Mouse (Mus musculus) neural tube, embryonic 13.5 days (tissue): ENCODE results near the gene Sumo2. TPM values are rescaled to one million over a fixed set of nuclear protein-coding genes. Genes with fewer than 3 reads are reported as not detected.
A peak's percentile ranks its signal among the peaks of the same experiment; 100 is the strongest.
"Not testable (repeated sequence)": the region's sequence is repeated elsewhere in the genome, so short reads cannot be mapped to it uniquely, and the experiment has no call there.

Experiments
- ATAC-seq: fragments of 200-750 bp; cut with Nextera tagmentation; 2 replicates; pipeline ENCODE4 v1.8.0; 2017; ENCODE audit warnings: low read depth, mild to moderate bottlenecking, moderate TSS enrichment, moderate library complexity
- H3K27ac ChIP-seq: fragments of 300-500 bp; sonication (generic); replicated peaks from 2 replicates; pipeline ENCODE4 v1.5.1; 2015; ENCODE audit warnings: moderate library complexity, mild to moderate bottlenecking, inconsistent platforms
- H3K27me3 ChIP-seq: fragments of 300-500 bp; sonication (generic); 2 replicates; pipeline ENCODE4 v1.6.1; 2015; ENCODE audit warnings: mild to moderate bottlenecking, inconsistent platforms
- H3K36me3 ChIP-seq: fragments of 300-500 bp; sonication (generic); 2 replicates; pipeline ENCODE4 v1.6.1; 2015; ENCODE audit warnings: mild to moderate bottlenecking, inconsistent platforms
- H3K4me1 ChIP-seq: fragments of 300-500 bp; sonication (generic); replicated peaks from 2 replicates; pipeline ENCODE4 v1.6.1; 2015; ENCODE audit warnings: inconsistent platforms
- H3K4me2 ChIP-seq: fragments of 300-500 bp; sonication (generic); 2 replicates; pipeline ENCODE4 v1.6.1; 2015; ENCODE audit warnings: inconsistent platforms, mild to moderate bottlenecking, moderate library complexity
- H3K4me3 ChIP-seq: fragments of 300-500 bp; sonication (generic); 2 replicates; pipeline ENCODE4 v1.5.1; 2015; ENCODE audit warnings: mild to moderate bottlenecking, inconsistent platforms
- H3K9ac ChIP-seq: fragments of 300-500 bp; sonication (generic); 2 replicates; pipeline ENCODE4 v1.6.1; 2015; ENCODE audit warnings: moderate library complexity, mild to moderate bottlenecking, inconsistent platforms
- H3K9me3 ChIP-seq: fragments of 300-500 bp; sonication (generic); 2 replicates; pipeline ENCODE4 v1.6.1; 2016; ENCODE audit warnings: inconsistent platforms
- WGBS: fragments of 180-500 bp; shearing (Covaris S2); methylation state at CpG from one replicate; pipeline ENCODE4 v1.1.7; 2015; 5-methylcytosine and 5-hydroxymethylcytosine counted together
- polyA plus RNA-seq: library from polyadenylated mRNA; unstranded; fragments of >200 nt; fragmentation: Nextera tagmentation; extraction: Ambion mirVana; gene quantifications from 2 replicates; pipeline ENCODE4 v1.2.1, GENCODE M21; 2015

Gene Sumo2
- polyA plus RNA-seq, 1 experiment from 2014 or later, result 1,175 TPM

- H3K4me1 ChIP-seq, result peaks cover 10% of the 10 kb centered on the region
- 86% methylated on average over 9 of the region's 9 CpGs for WGBS
These were observed 39.5 kb downstream of the Sumo2 start for GRCm38 (mm10) chr11:115496559-115496958.

GRCm38 (mm10) chr11:115492387-115492786 lies 43.7 kb downstream of the Sumo2 start:
- Histone ChIP-seq H3K4me1 (peaks cover 22% of the 10 kb centered on the region), H3K9ac (peak overlapping the region; percentile 81), H3K9me3 (no peaks in the 10 kb centered on the region), H3K27ac (peak overlapping the region; percentile 88), H3K36me3 (peaks cover 26% of the 10 kb centered on the region), H3K27me3 (no peaks in the 10 kb centered on the region), H3K4me3 (peak overlapping the region; percentile 70), H3K4me2 (peak overlapping the region; percentile 64)
- ATAC-seq, result no peak
- 47% methylated on average over 6 of the region's 6 CpGs for WGBS

More at GRCm38 (mm10) chr11:115496559-115496958, 39.5 kb downstream of the Sumo2 start:
- not testable (repeated sequence) for ATAC-seq, H3K9ac ChIP-seq, H3K9me3 ChIP-seq, H3K4me3 ChIP-seq, H3K27me3 ChIP-seq, H3K27ac ChIP-seq, H3K4me2 ChIP-seq
- H3K36me3 ChIP-seq, result peaks cover 48% of the 10 kb centered on the region

- Histone ChIP-seq H3K9me3 (no peaks in the 10 kb centered on the region), H3K27me3 (no peaks in the 10 kb centered on the region), H3K9ac (peak within 1 kb of the TSS; percentile 81), H3K4me3 (peak within 1 kb of the TSS; percentile 70), H3K27ac (peak within 1 kb of the TSS; percentile 88), H3K36me3 (0 out of 2 replicates have a peak, but pooled peaks cover 18% of the 10 kb centered on the region), H3K4me2 (peak within 1 kb of the TSS; percentile 64), H3K4me1 (peaks cover 22% of the 10 kb centered on the region)
- WGBS, result under 1% methylated on average over 43 of the region's 43 CpGs
- ATAC-seq, result peak; percentile 94
These were observed 44.6 kb downstream of the Sumo2 start, which contains the start of gene Nt5c for GRCm38 (mm10) chr11:115491356-115492083. TSS of gene Nt5c (minus strand) at chr11:115491862.

GRCm38 (mm10) chr11:115490441-115491355 lies 45.4 kb downstream of the Sumo2 start:
- Histone ChIP-seq H3K4me1 (peaks cover 22% of the 10 kb centered on the region), H3K27me3 (no peaks in the 10 kb centered on the region), H3K4me2 (peak overlapping the region; percentile 64), H3K4me3 (peak overlapping the region; percentile 70), H3K9ac (peak overlapping the region; percentile 81), H3K27ac (peak overlapping the region; percentile 88), H3K9me3 (no peaks in the 10 kb centered on the region), H3K36me3 (0 out of 2 replicates have a peak, but pooled peaks cover 18% of the 10 kb centered on the region)
- ATAC-seq, result peak; percentile 52
- WGBS, result 30% methylated on average over 25 of the region's 25 CpGs

GRCm38 (mm10) chr11:115488551-115489104 lies 47.4 kb downstream of the Sumo2 start:
- 0 out of 2 replicates have a peak overlapping the region, but pooled peaks have one; percentile 3 for H3K9ac ChIP-seq
- H3K27ac ChIP-seq, result no peak overlapping the region

GRCm38 (mm10) chr11:115485155-115485554 lies 50.9 kb downstream of the Sumo2 start:
- Histone ChIP-seq H3K9me3 (no peaks in the 10 kb centered on the region), H3K4me3 (no peak overlapping the region), H3K4me1 (peaks cover 7% of the 10 kb centered on the region; the same call in 1 of the 2 replicates), H3K4me2 (no peak overlapping the region), H3K36me3 (peaks cover 30% of the 10 kb centered on the region; the same call in 1 of the 2 replicates), H3K9ac (0 out of 2 replicates have a peak overlapping the region, but pooled peaks have one; percentile 5), H3K27ac (no peak overlapping the region), H3K27me3 (no peaks in the 10 kb centered on the region)
- WGBS, result 52% methylated on average over 12 of the region's 12 CpGs
- no peak for ATAC-seq

More at GRCm38 (mm10) chr11:115488551-115489104, 47.4 kb downstream of the Sumo2 start:
- Histone ChIP-seq H3K27me3 (no peaks in the 10 kb centered on the region), H3K36me3 (0 out of 2 replicates have a peak, but pooled peaks cover 24% of the 10 kb centered on the region), H3K4me2 (no peak overlapping the region), H3K9me3 (no peaks in the 10 kb centered on the region), H3K4me1 (peaks cover 23% of the 10 kb centered on the region), H3K4me3 (no peak overlapping the region)
- ATAC-seq, result no peak
- 88% methylated on average over 19 of the region's 19 CpGs for WGBS

GRCm38 (mm10) chr11:115483726-115484125 lies 52.4 kb downstream of the Sumo2 start:
- ATAC-seq, result no peak
- Histone ChIP-seq H3K36me3 (peaks cover 22% of the 10 kb centered on the region; the same call in 1 of the 2 replicates), H3K27me3 (no peaks in the 10 kb centered on the region), H3K4me3 (no peak overlapping the region), H3K4me1 (0 out of 2 replicates have a peak, but pooled peaks cover 5% of the 10 kb centered on the region), H3K9me3 (no peaks in the 10 kb centered on the region), H3K4me2 (no peak overlapping the region), H3K27ac (no peak overlapping the region; the same call in 1 of the 2 replicates), H3K9ac (no peak overlapping the region)
- WGBS, result 17% methylated on average over 6 of the region's 6 CpGs

GRCm38 (mm10) chr11:115483278-115483677 lies 52.8 kb downstream of the Sumo2 start:
- H3K27ac ChIP-seq, result no peak overlapping the region; the same call in 1 of the 2 replicates

GRCm38 (mm10) chr11:115481553-115482259 lies 54.4 kb downstream of the Sumo2 start:
- H3K36me3 ChIP-seq, result peaks cover 18% of the 10 kb centered on the region; the same call in 1 of the 2 replicates
- H3K9ac ChIP-seq, result no peak overlapping the region
- no peak overlapping the region for H3K27ac ChIP-seq
- H3K4me2 ChIP-seq, result no peak overlapping the region
- no peak overlapping the region for H3K4me3 ChIP-seq
- no peaks in the 10 kb centered on the region for H3K27me3 ChIP-seq
- WGBS, result 76% methylated on average over 6 of the region's 6 CpGs
- H3K9me3 ChIP-seq, result no peaks in the 10 kb centered on the region
- no peak for ATAC-seq
- peaks cover 14% of the 10 kb centered on the region for H3K4me1 ChIP-seq

More at GRCm38 (mm10) chr11:115483278-115483677, 52.8 kb downstream of the Sumo2 start:
- WGBS, result 69% methylated on average over 11 of the region's 11 CpGs
- H3K4me1 ChIP-seq, result 0 out of 2 replicates have a peak, but pooled peaks cover 5% of the 10 kb centered on the region
- H3K27me3 ChIP-seq, result no peaks in the 10 kb centered on the region
- no peak for ATAC-seq
- no peak overlapping the region for H3K4me2 ChIP-seq
- H3K4me3 ChIP-seq, result no peak overlapping the region
- no peak overlapping the region for H3K9ac ChIP-seq
- H3K36me3 ChIP-seq, result peaks cover 18% of the 10 kb centered on the region; the same call in 1 of the 2 replicates
- no peaks in the 10 kb centered on the region for H3K9me3 ChIP-seq

- H3K9me3 ChIP-seq, result no peaks in the 10 kb centered on the region
These were observed 57.7 kb downstream of the Sumo2 start for GRCm38 (mm10) chr11:115478296-115478938.

More at GRCm38 (mm10) chr11:115478296-115478938, 57.7 kb downstream of the Sumo2 start:
- no peak overlapping the region for H3K9ac ChIP-seq
- H3K4me1 ChIP-seq, result peaks cover 39% of the 10 kb centered on the region
- H3K27ac ChIP-seq, result no peak overlapping the region
- no peak for ATAC-seq
- no peak overlapping the region for H3K4me2 ChIP-seq
- 90% methylated on average over 9 of the region's 9 CpGs for WGBS
- peaks cover 12% of the 10 kb centered on the region; the same call in 1 of the 2 replicates for H3K36me3 ChIP-seq
- H3K27me3 ChIP-seq, result no peaks in the 10 kb centered on the region
- no peak overlapping the region for H3K4me3 ChIP-seq
